Mouse (Mus musculus) megakaryocyte-erythroid progenitor cell, adult 5-6 weeks (primary cell): Measurements from ENCODE around the gene Apoa2. TPM values are rescaled to one million over a fixed set of nuclear protein-coding genes. Genes with fewer than 3 reads are reported as not detected.

Experiments used
- ATAC-seq: replicated peaks from 2 replicates; pipeline ENCODE4 v1.8.0; 2016; ENCODE audit warnings: mild to moderate bottlenecking, inconsistent platforms; ENCODE audit not compliant: severe bottlenecking, poor library complexity, low FRiP score, low TSS enrichment
- total RNA-seq, 2 experiments: library from RNA; stranded (forward) in 1 of 2; stranded (reverse) in 1 of 2; fragments of 200-1000, 215-1000 nt in 1 of 2; fragments of >200 nt in 1 of 2; fragmentation: Nextera tagmentation in 1 of 2; gene quantifications; 2 replicates each; pipeline ENCODE4 v1.2.3; 2014 to 2017

Gene Apoa2
- total RNA-seq, 2 experiments from 2014 or later, result 3.8 TPM; not detected in 1

DNA sequence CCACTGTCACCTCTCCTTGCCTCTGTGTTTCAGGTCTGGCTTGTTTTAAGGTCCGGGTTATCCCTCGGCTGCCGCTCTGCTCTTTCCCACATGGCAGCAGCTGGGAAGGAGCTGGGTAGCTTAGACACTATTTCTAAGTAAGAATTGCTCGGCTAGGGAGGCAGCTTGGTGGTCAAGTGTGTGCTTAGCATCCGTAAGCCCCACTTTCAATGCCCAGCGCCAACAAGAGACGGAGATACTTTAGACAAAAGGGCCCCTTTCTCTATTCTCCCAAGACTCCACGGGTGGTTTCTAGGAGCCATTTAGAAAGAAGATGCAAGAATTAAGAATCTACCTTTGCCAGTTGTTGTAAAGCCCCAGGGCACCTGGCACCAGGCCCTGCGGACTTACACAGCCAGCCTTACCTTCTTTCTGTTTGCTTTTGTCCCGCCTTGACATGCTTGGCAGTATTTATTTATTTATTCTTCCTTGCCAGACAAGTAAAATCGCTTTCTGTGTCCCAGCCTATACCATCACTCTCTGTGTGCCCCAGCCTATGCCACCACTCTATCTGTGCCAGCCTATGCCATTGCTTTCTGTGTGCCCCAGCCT is 50.4 kb downstream of the Apoa2 start:
- no peak for ATAC-seq

Other genes with a start within 250 kb of the Apoa2 start
- 4.5 and 6.0 TPM in 2 replicates for gene Fcgr2b, start 248.5 kb upstream of the Apoa2 start, total RNA-seq (2014; fragmentation: Nextera tagmentation)
- gene Fcgr2b, start 248.5 kb upstream of the Apoa2 start, total RNA-seq (2017), result 3.8 TPM in 1 of 2 replicates, not detected in the other
- 0.40 TPM in 1 of 2 replicates, not detected in the other for gene Fcgr4, start 206.1 kb upstream of the Apoa2 start, total RNA-seq (2014; fragmentation: Nextera tagmentation)
- not detected in 2 replicates for gene Fcgr4, start 206.1 kb upstream of the Apoa2 start, total RNA-seq (2017)
- 1.4 and 6.3 TPM in 2 replicates for gene Fcgr3, start 160.1 kb upstream of the Apoa2 start, total RNA-seq (2014; fragmentation: Nextera tagmentation)
- gene Fcgr3, start 160.1 kb upstream of the Apoa2 start, total RNA-seq (2017), result 1.9 and 2.2 TPM in 2 replicates
- gene Cfap126, start 111.1 kb upstream of the Apoa2 start, total RNA-seq (2014; fragmentation: Nextera tagmentation), result 12.6 and 18.9 TPM in 2 replicates
- 4.3 and 11.8 TPM in 2 replicates for gene Cfap126, start 111.1 kb upstream of the Apoa2 start, total RNA-seq (2017)
- gene Sdhc, start 74.5 kb upstream of the Apoa2 start, total RNA-seq (2014; fragmentation: Nextera tagmentation), result 150 and 178 TPM in 2 replicates
- gene Sdhc, start 74.5 kb upstream of the Apoa2 start, total RNA-seq (2017), result 72.0 and 84.7 TPM in 2 replicates
- gene Mpz, start 74.3 kb upstream of the Apoa2 start, total RNA-seq (2014; fragmentation: Nextera tagmentation), result not detected in 2 replicates
- gene Mpz, start 74.3 kb upstream of the Apoa2 start, total RNA-seq (2017), result 0.61 TPM in 1 of 2 replicates, not detected in the other
- 0.69 and 3.6 TPM in 2 replicates for gene Pcp4l1, start 28.8 kb upstream of the Apoa2 start, total RNA-seq (2014; fragmentation: Nextera tagmentation)
- gene Pcp4l1, start 28.8 kb upstream of the Apoa2 start, total RNA-seq (2017), result 1.1 TPM in 1 of 2 replicates, not detected in the other
- gene Nr1i3, start 11.1 kb upstream of the Apoa2 start, total RNA-seq (2014; fragmentation: Nextera tagmentation), result 0.07 TPM in 1 of 2 replicates, not detected in the other
- gene Nr1i3, start 11.1 kb upstream of the Apoa2 start, total RNA-seq (2017), result 0.38 TPM in 1 of 2 replicates, not detected in the other
- 22.3 and 46.9 TPM in 2 replicates for gene Tomm40l, start 2.5 kb upstream of the Apoa2 start, total RNA-seq (2014; fragmentation: Nextera tagmentation)
- 25.0 and 33.7 TPM in 2 replicates for gene Tomm40l, start 2.5 kb upstream of the Apoa2 start, total RNA-seq (2017)
- 3.7 and 9.1 TPM in 2 replicates for gene Fcer1g, start 9.3 kb downstream of the Apoa2 start, total RNA-seq (2014; fragmentation: Nextera tagmentation)
- 11.9 and 14.3 TPM in 2 replicates for gene Fcer1g, start 9.3 kb downstream of the Apoa2 start, total RNA-seq (2017)
- 0.11 TPM in 1 of 2 replicates, not detected in the other for gene Adamts4, start 25.4 kb downstream of the Apoa2 start, total RNA-seq (2014; fragmentation: Nextera tagmentation)
- not detected in 2 replicates for gene Adamts4, start 25.4 kb downstream of the Apoa2 start, total RNA-seq (2017)
- 273 and 313 TPM in 2 replicates for gene Ndufs2, start 26.3 kb downstream of the Apoa2 start, total RNA-seq (2014; fragmentation: Nextera tagmentation)
- 280 and 331 TPM in 2 replicates for gene Ndufs2, start 26.3 kb downstream of the Apoa2 start, total RNA-seq (2017)
- gene B4galt3, start 45.3 kb downstream of the Apoa2 start, total RNA-seq (2014; fragmentation: Nextera tagmentation), result 34.5 and 55.7 TPM in 2 replicates
- gene B4galt3, start 45.3 kb downstream of the Apoa2 start, total RNA-seq (2017), result 15.2 and 24.0 TPM in 2 replicates
- gene Ppox, start 56.1 kb downstream of the Apoa2 start, total RNA-seq (2014; fragmentation: Nextera tagmentation), result 114 and 123 TPM in 2 replicates
- 18.1 and 29.5 TPM in 2 replicates for gene Ppox, start 56.1 kb downstream of the Apoa2 start, total RNA-seq (2017)
- 44.1 and 50.1 TPM in 2 replicates for gene Usp21, start 62.9 kb downstream of the Apoa2 start, total RNA-seq (2014; fragmentation: Nextera tagmentation)
- gene Usp21, start 62.9 kb downstream of the Apoa2 start, total RNA-seq (2017), result 16.9 and 33.0 TPM in 2 replicates
- 74.8 and 83.3 TPM in 2 replicates for gene Ufc1, start 70.0 kb downstream of the Apoa2 start, total RNA-seq (2014; fragmentation: Nextera tagmentation)
- gene Ufc1, start 70.0 kb downstream of the Apoa2 start, total RNA-seq (2017), result 65.6 and 72.6 TPM in 2 replicates
- 22.4 and 38.5 TPM in 2 replicates for gene Dedd, start 104.1 kb downstream of the Apoa2 start, total RNA-seq (2014; fragmentation: Nextera tagmentation)
- 13.5 and 23.7 TPM in 2 replicates for gene Dedd, start 104.1 kb downstream of the Apoa2 start, total RNA-seq (2017)
- 10.4 and 22.0 TPM in 2 replicates for gene Nit1, start 120.6 kb downstream of the Apoa2 start, total RNA-seq (2014; fragmentation: Nextera tagmentation)
- gene Nit1, start 120.6 kb downstream of the Apoa2 start, total RNA-seq (2017), result 39.2 and 42.4 TPM in 2 replicates
- gene Pfdn2, start 120.6 kb downstream of the Apoa2 start, total RNA-seq (2014; fragmentation: Nextera tagmentation), result 45.1 and 97.3 TPM in 2 replicates
- 66.2 and 101 TPM in 2 replicates for gene Pfdn2, start 120.6 kb downstream of the Apoa2 start, total RNA-seq (2017)
- gene Klhdc9, start 135.7 kb downstream of the Apoa2 start, total RNA-seq (2014; fragmentation: Nextera tagmentation), result 0.20 TPM in 1 of 2 replicates, not detected in the other
- 0.80 TPM in 1 of 2 replicates, not detected in the other for gene Klhdc9, start 135.7 kb downstream of the Apoa2 start, total RNA-seq (2017)
- gene Nectin4, start 145.0 kb downstream of the Apoa2 start, total RNA-seq (2014; fragmentation: Nextera tagmentation), result not detected in 2 replicates
- 0.14 and 0.27 TPM in 2 replicates for gene Nectin4, start 145.0 kb downstream of the Apoa2 start, total RNA-seq (2017)
- gene Arhgap30, start 163.9 kb downstream of the Apoa2 start, total RNA-seq (2014; fragmentation: Nextera tagmentation), result 11.8 and 20.7 TPM in 2 replicates
- gene Arhgap30, start 163.9 kb downstream of the Apoa2 start, total RNA-seq (2017), result 18.7 and 28.7 TPM in 2 replicates
- 24.1 and 32.0 TPM in 2 replicates for gene Usf1, start 186.3 kb downstream of the Apoa2 start, total RNA-seq (2014; fragmentation: Nextera tagmentation)
- gene Usf1, start 186.3 kb downstream of the Apoa2 start, total RNA-seq (2017), result 46.2 and 60.5 TPM in 2 replicates
- gene Tstd1, start 193.8 kb downstream of the Apoa2 start, total RNA-seq (2014; fragmentation: Nextera tagmentation), result not detected in 2 replicates
- gene Tstd1, start 193.8 kb downstream of the Apoa2 start, total RNA-seq (2017), result 1.1 TPM in 1 of 2 replicates, not detected in the other
- gene F11r, start 212.5 kb downstream of the Apoa2 start, total RNA-seq (2014; fragmentation: Nextera tagmentation), result not detected in 2 replicates
- 0.38 and 2.3 TPM in 2 replicates for gene F11r, start 212.5 kb downstream of the Apoa2 start, total RNA-seq (2017)